Mouse (Mus musculus) bone marrow macrophage, adult 2 months (primary cell): ENCODE measurements at regions not wholly inside any gene's neighbourhood (a gene's known extent, or its start where the extent isn't known, plus 50 kb on each side); places are given as distances from the start of the nearest gene placed in this dataset.

Experiments
- CTCF ChIP-seq: IDR thresholded peaks from 2 replicates; pipeline ENCODE4 v1.5.1; 2012; ENCODE audit warnings: low read depth, mild to moderate bottlenecking, low read length, moderate library complexity
- POLR2A ChIP-seq: IDR thresholded peaks from 2 replicates; pipeline ENCODE4 v1.6.1; 2012; ENCODE audit warnings: mild to moderate bottlenecking, low read depth, low read length, borderline replicate concordance

- no peak for TF ChIP-seq POLR2A
- TF ChIP-seq CTCF = no peak
Measured at GRCm38 (mm10) chr7:39857301-39857700, 339.7 kb downstream of the Zfp619 start.
